Mouse (Mus musculus): ENCODE measurements around the gene Rab11a. TPM values are rescaled to one million over a fixed set of nuclear protein-coding genes. Genes with fewer than 3 reads are reported as not detected.
"Not testable (repeated sequence)": the region's sequence is repeated elsewhere in the genome, so short reads cannot be mapped to it uniquely, and the experiment has no call there.

The Rab11a gene
- total RNA-seq, 2 experiments from 2014 or later: 265 to 274 TPM

DNA sequence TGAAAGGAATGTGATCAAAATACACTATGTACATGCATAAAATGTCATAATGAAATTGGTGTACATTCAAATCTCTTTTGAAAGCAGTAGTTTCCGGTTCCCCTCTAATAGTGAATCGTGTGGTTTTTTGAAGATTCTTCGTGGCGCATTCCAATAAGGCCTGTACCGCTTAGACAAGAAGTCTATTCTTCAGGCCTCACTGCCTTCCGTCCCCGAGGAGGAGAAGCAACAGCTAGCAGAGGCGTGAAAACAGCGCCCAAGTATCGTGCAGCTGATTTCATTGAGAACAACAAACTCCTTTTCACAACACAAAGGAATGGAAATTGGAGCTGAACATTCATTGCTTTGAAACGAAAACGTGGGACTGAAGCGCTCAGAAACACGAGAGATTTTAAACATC is 20.5 kb upstream of the Rab11a start:
- DNase-seq (ENCODE audit: low spot score in 2 of 2): no peak
- intact Hi-C loops (cut with DNase I): no loop called here

DNA sequence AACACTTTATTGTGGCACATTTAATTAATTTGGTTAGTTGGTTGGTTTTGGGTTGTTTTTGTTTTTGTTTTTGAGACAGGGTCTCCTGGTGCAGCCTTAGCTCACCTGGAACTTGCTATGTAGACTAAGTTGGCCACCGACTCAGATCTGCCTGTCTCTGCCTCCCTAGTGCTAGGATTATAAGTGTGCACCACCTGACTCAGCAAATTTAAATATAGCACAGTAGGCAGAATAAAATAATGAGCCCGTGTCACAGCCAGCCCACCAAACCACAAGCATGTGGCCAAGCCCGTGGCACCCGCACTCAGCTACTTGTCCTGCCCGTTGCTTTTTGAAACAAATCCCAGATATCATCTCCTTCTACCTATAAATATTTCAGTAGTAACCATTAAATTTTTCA is 15.0 kb upstream of the Rab11a start:
- intact Hi-C loops (cut with DNase I): no loop called here
- DNase-seq (ENCODE audit: low spot score in 2 of 2): no peak

- intact Hi-C loops (cut with DNase I): no loop called here
- no peak for DNase-seq (ENCODE audit: low spot score in 2 of 2)
Observed at GRCm38 (mm10) chr9:64749314-64749713, 11.8 kb upstream of the Rab11a start.

DNA sequence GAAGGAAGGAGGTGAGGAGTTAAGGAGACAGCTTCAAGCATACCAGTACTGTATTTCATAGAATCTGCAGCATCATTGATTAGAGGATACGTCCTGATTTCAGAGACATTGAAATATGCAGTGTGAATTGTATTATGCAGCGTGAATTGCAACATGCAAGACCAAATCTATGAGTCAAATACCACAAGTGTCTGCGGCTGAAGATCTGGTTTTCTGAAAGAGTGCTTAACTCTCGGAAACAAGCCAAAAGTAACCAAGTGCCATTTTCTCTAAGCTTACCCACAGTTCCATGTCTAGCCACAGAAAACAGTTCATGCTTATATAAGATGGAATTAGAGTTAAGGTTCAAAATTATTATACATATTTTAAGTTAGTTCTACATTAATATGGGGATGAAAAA is 10.2 kb upstream of the Rab11a start:
- intact Hi-C loops (cut with DNase I): no loop called here
- DNase-seq (ENCODE audit: low spot score in 2 of 2): no peak

DNA sequence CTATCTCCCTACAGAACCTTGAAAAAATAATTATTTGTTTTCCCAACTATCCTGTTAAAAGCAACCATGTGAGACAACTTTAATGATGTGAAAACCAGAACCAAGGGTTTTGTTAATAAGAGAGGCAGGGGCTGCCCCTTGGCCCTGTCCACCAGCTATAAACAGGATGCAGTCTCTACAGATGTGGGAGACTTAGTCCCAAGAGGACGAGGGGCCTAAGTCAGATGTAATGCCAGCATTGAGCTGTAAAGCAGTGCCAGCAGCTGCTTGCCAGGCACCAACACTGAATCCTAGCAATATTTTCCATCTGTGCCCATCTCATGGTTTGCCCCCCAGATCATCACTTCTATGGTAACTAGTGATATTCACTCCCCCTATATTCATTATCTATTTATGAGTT is 4.9 kb upstream of the Rab11a start:
- intact Hi-C loops (cut with DNase I): no loop called here
- no peak for DNase-seq (ENCODE audit: low spot score in 2 of 2)

DNA sequence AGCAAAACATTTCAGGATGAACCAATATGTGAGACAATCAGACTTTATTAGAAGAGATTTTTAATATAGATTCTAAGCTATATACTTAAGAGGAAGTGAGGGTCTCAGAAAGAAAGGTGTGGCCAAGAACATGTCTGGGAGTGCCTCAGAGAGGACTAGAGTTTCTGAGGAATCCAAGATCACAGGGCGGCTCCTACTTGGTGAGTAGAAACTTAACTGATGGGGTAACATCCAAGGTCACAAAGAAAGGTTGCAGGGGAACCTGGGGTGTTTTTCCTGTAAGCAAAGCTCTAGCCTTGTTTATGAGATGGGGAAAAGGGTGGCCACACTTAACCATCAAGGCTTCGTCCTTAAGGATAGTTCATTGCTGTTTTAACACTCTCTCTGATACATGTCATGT is 1.4 kb upstream of the Rab11a start:
- DNase-seq (ENCODE audit: low spot score in 2 of 2): no peak
- intact Hi-C loops (cut with DNase I): no loop called here

GRCm38 (mm10) chr9:64736639-64737405 is 736 bp downstream of the Rab11a start:
- intact Hi-C loops (cut with DNase I): loop anchor here (2.0 kb wide), 2 partner anchors 74 to 396 kb away; partner anchors contain the start of genes Dennd4a and Dis3l
- peak; percentile 42 to 64 for DNase-seq (ENCODE audit: low spot score in 2 of 2)

GRCm38 (mm10) chr9:64736076-64736638 is 1.4 kb downstream of the Rab11a start:
- no peak for DNase-seq (ENCODE audit: low spot score in 2 of 2)
- intact Hi-C loops (cut with DNase I): loop anchor here (2.0 kb wide), 2 partner anchors 75 to 395 kb away; partner anchors contain the start of genes Dennd4a and Dis3l

GRCm38 (mm10) chr9:64734992-64735391 is 2.6 kb downstream of the Rab11a start:
- DNase-seq (ENCODE audit: low spot score in 2 of 2); intact Hi-C loops (cut with DNase I): not testable (repeated sequence)

DNA sequence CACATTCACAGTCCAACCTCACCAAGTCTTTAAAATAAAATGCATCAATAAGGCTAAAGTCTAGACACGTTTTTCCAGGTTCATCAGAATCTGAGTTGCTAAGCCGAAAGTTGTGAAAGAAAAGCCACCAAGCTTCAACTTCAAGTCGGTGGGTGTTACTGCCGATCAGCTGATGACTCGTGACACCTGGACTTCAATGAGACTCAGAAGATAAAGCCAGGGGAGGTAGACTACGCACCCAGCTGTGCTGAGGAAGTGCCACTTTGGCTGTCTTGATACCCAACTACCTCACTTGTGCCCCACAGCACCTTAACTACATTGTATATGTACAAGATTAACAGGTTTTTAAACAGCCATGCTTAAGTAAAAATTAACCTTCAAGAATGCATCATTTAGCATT is 3.4 kb downstream of the Rab11a start:
- no peak for DNase-seq (ENCODE audit: low spot score in 2 of 2)
- intact Hi-C loops (cut with DNase I): no loop called here

DNA sequence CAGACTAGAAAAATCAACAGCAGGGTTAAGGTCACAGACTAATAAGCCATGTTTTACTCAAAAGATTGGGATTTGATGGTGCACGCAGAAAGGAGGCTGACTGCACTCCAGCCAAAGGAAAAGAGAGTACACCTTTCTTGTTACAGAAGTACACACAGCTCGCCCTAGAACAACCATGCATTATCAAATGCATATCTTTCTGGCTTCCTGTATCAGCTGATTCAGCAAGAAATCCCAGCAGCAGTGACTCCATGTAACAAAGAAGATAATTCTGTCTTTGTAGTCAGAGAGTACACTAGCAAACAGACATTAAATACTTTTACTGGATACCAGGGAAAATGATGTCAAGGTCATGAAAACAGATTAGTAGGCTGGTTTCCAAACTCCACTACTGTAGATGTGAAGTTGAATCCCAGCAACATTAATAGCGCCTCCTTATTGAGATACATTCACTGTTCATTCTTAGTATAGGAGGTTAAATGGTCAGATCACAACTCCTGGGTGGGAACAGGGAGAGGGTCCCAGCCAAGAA is 6.5 kb downstream of the Rab11a start:
- intact Hi-C loops (cut with DNase I): no loop called here

GRCm38 (mm10) chr9:64726454-64726853 is 11.1 kb downstream of the Rab11a start:
- intact Hi-C loops (cut with DNase I): no loop called here
- DNase-seq (ENCODE audit: low spot score in 2 of 2): no peak

More for the DNA sequence above, 6.5 kb downstream of the Rab11a start:
- DNase-seq (ENCODE audit: low spot score in 2 of 2): no peak

DNA sequence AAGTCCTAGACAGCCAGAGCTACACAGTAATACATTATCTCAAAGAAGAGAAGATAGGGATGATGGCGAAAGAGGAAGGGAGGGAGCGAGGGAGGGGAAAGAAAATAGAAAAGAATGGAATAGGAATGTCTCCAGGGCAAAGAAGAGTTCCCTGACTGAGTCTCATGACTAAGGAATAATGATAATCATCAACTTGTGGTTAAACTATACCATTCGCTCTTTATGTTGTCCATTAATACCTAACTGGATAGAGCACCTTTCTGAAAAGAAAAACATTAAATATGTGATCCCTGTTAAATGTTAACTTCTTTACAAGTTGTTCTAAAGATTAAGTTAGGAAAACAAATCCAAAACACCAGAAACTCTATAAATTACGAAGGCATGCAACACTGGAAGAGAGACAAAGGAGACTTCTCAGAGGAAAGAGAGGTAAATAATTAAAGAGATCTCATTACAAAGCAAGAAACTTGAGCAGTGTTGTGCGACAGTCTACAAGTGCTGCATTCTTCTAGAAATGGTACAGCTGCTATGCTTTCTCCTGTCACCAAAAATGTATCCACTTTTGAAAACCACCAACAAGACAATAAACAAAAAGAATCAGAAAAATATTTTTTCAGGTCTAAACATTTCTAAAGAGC is 17.9 kb downstream of the Rab11a start:
- intact Hi-C loops (cut with DNase I): no loop called here
- no peak for DNase-seq (ENCODE audit: low spot score in 2 of 2)

- intact Hi-C loops (cut with DNase I); DNase-seq (ENCODE audit: low spot score in 2 of 2): not testable (repeated sequence)
Observed at GRCm38 (mm10) chr9:64710291-64710690, 27.3 kb downstream of the Rab11a start.

- no peak for DNase-seq (ENCODE audit: low spot score in 2 of 2)
- intact Hi-C loops (cut with DNase I): no loop called here
Observed at GRCm38 (mm10) chr9:64704073-64704840, 33.3 kb downstream of the Rab11a start.

DNA sequence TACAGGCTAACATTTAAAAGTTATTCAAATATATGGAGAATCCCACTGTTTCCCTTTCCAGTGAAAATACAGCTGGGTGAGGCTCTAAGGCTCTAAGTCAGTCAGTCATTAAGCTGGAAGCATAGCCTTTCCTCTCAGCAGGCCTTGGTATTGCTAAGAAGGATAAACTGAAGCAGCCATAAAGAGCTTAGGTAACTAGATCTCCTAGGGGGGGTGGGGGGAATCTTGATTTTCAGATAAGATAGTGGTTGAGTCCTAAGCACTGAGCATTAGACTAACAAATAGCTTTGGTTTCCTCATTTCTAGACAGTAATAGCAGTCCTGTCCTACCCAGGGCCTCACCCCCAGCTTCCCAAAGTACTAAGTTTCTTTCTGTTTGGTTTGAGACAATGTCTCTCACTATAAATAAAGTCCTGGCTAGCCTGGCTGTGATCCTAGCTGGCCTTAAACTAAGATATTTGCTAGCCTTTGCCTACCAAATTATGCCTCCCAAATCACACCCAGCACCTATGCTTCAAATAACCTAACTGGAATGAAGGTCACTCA is 34.1 kb downstream of the Rab11a start:
- DNase-seq (ENCODE audit: low spot score in 2 of 2): no peak
- intact Hi-C loops (cut with DNase I): no loop called here

- peak; percentile 32 to 75 for DNase-seq (ENCODE audit: low spot score in 2 of 2)
- intact Hi-C loops (cut with DNase I): no loop called here
Observed at GRCm38 (mm10) chr9:64702937-64703336, 34.6 kb downstream of the Rab11a start.

DNA sequence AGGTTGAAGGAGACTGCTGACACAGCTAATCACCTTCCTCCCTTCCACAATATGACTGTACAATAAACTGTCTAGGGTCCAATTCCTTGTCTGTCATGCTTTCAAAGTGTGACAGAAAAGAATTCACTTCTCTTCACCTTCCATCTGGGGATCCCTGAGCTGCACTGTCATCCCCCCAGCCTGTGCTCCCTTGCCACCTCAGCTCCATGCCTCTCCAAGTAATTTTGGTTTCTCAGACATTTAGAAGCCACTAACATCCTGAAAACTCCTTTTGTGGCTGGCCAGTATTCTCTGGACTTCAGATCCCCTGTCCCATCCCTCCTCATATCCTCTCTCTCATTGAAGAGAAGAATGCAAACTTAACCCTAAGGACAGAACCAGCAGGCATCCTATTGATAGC is 35.2 kb downstream of the Rab11a start:
- intact Hi-C loops (cut with DNase I): no loop called here
- no peak for DNase-seq (ENCODE audit: low spot score in 2 of 2)

DNA sequence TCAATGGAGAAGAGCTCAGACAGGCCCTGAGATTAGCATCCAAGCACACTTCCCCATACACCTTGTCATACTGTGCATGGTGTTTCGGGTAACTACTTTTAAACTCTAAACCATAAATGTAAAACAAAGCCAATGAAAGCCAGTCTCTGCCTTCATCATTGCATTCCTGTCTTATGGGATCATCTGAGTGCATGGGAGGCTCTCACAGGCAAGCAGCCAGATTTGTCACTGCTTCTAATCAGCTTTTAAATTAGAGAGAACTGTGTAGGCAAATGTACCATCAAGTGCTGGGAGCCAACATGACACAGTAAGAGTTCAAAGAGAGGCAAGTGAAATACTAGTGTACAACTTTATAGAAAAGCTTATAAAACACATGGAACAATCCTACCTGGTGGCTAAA is 35.9 kb downstream of the Rab11a start:
- DNase-seq (ENCODE audit: low spot score in 2 of 2): peak; percentile 27 to 72
- intact Hi-C loops (cut with DNase I): no loop called here
